Mouse (Mus musculus) megakaryocyte, embryonic 14.5 days (primary cell): Measurements from ENCODE around the gene Grip1. TPM values are rescaled to one million over a fixed set of nuclear protein-coding genes. Genes with fewer than 3 reads are reported as not detected.

ENCODE experiments used
- H3K27me3 ChIP-seq: replicated peaks from 2 replicates; pipeline ENCODE3; 2012; ENCODE audit warnings: inconsistent platforms
- H3K36me3 ChIP-seq: replicated peaks from 2 replicates; pipeline ENCODE3; 2012; ENCODE audit warnings: low read length, inconsistent platforms, mixed read lengths
- H3K4me1 ChIP-seq: 2 replicates; pipeline ENCODE4 v1.6.1; 2012; ENCODE audit warnings: inconsistent platforms
- H3K4me3 ChIP-seq: replicated peaks from 2 replicates; pipeline ENCODE3; 2012; ENCODE audit warnings: moderate library complexity, mild to moderate bottlenecking, inconsistent platforms
- H3K9me3 ChIP-seq: 2 replicates; pipeline ENCODE4 v1.6.1; 2012; ENCODE audit warnings: inconsistent platforms
- FLI1 ChIP-seq: IDR thresholded peaks from 2 replicates; pipeline ENCODE4 v1.6.1; 2012; ENCODE audit warnings: low read length, inconsistent platforms, mixed read lengths
- GATA1 ChIP-seq: IDR thresholded peaks from 3 replicates; pipeline ENCODE4 v1.6.1; 2012; ENCODE audit warnings: mixed read lengths, low read length, inconsistent platforms, borderline replicate concordance
- polyA plus RNA-seq: library from polyadenylated mRNA; stranded (reverse); fragments of >175 nt; gene quantifications from 2 replicates; pipeline ENCODE4 v1.2.3, GENCODE M21; 2012; ENCODE audit warnings: low replicate concordance; ENCODE audit not compliant: insufficient read depth

The Grip1 gene
- polyA plus RNA-seq, 1 experiment = 0.08 TPM

DNA sequence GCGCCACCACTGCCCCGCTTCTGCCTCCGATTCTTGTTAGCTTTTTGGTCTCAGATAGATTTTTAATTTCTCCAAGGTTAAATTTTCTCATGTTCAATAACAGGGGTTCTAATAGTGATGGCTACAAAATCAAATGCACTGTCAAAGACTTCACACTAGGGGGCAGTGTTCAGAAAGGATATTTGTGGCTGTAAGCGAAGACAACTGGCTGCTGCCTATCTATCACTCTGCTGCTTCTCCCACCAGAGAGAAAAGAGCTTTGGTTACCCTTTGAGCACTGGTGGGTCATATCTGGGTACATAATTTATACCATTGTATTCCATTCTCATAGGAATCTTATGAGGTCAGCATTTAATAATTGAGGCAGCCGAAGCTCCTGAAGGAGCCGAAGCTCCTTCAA, 431.9 kb downstream of the Grip1 start:
- Histone ChIP-seq H3K4me1 (no peaks in the 10 kb centered on the region), H3K9me3 (0 out of 2 replicates have a peak, but pooled peaks cover 4% of the 10 kb centered on the region), H3K4me3 (no peak overlapping the region), H3K36me3 (no peaks in the 10 kb centered on the region), H3K27me3 (no peaks in the 10 kb centered on the region)
- TF ChIP-seq GATA1 = no peak
- no peak for TF ChIP-seq FLI1

DNA sequence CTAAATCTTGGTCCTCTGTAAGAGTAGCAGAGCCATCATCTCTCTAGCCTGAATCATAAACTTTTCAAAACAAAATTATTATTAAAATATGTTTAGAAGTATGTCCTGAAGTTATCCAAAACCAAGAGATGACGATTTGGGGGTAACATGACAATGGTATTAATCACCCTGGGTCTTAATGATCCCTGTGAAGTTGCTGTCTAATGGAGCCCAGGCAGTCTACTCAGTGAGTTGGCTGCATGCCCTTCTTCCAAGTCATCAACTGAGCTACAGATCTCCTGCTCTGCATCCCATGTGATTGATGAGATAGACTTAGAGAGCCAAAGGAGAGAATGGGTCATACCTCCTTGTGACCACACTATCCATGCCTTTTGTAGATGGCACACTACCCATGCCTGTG, 433.1 kb downstream of the Grip1 start:
- no peak for TF ChIP-seq GATA1
- TF ChIP-seq FLI1 = no peak
- Histone ChIP-seq H3K27me3 (no peaks in the 10 kb centered on the region), H3K4me1 (no peaks in the 10 kb centered on the region), H3K36me3 (no peaks in the 10 kb centered on the region), H3K9me3 (peaks cover 14% of the 10 kb centered on the region), H3K4me3 (no peak overlapping the region)

DNA sequence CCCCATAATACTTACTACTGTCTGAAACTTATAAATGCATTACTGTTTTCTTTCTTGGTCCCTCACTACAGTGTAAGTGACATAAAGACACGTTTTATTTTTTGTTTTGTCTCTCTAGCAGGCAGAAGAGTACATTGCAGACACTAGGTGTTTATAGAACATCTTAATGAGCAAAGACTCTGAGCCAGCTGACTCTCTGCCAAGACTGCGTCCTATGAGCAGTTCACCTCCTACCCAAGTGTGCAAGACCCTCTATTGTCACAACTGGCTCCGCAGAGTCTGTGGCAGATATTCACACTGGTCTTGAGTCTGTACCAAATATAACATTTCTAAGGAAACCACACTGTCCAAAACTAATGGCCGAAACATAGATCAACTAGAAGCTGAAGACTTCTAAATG, 449.1 kb downstream of the Grip1 start:
- H3K4me3 ChIP-seq = no peak overlapping the region
- no peaks in the 10 kb centered on the region for H3K27me3 ChIP-seq
- no peak for TF ChIP-seq FLI1
- TF ChIP-seq GATA1 = no peak
- H3K9me3 ChIP-seq = peaks cover 13% of the 10 kb centered on the region; the same call in 1 of the 2 replicates
- no peaks in the 10 kb centered on the region for H3K36me3 ChIP-seq
- H3K4me1 ChIP-seq = no peaks in the 10 kb centered on the region

DNA sequence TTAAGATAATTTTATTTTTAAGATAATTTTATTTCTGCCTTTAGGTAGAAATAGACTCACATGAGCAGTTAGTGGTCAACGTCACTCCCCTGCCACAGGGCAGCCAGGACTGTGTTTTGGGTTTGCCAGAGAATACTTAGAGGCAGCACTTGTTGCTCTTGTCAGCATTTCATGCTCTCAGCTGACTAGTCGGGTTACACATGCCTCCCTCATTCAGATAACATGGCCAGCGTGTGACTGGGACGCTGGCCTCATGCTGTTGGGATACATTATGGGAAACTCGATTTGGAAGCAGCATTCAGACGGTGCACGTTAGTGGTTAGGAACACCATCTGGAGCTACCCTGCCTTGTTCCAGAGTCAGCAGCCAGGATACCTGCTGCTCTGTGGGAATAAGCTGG, 453.2 kb downstream of the Grip1 start:
- Histone ChIP-seq H3K27me3 (no peaks in the 10 kb centered on the region), H3K4me3 (no peak overlapping the region), H3K9me3 (no peaks in the 10 kb centered on the region; the same call in 1 of the 2 replicates), H3K4me1 (no peaks in the 10 kb centered on the region), H3K36me3 (no peaks in the 10 kb centered on the region)
- TF ChIP-seq FLI1 (no peak), GATA1 (no peak)

DNA sequence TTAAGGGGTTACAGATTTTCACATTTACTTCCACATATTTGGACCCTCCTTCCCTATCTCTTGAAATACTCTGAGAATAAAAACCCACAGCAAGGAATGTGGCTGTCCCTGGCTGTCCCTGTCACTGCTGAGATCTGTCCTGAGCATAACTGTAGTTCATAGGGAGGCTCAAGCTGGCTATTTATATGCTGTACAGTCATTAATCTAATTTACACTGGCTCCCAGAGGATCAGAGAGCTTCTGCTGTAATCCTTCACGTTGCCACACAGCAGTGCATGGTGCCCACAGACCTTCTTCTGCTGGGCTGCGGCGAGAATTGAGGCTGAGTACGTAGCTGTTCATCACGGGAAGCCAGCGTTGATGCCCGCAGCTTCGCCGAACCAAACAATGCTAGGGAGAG, 464.4 kb downstream of the Grip1 start:
- Histone ChIP-seq H3K9me3 (no peaks in the 10 kb centered on the region), H3K36me3 (no peaks in the 10 kb centered on the region), H3K4me3 (no peak overlapping the region), H3K27me3 (no peaks in the 10 kb centered on the region), H3K4me1 (no peaks in the 10 kb centered on the region)
- no peak for TF ChIP-seq FLI1

DNA sequence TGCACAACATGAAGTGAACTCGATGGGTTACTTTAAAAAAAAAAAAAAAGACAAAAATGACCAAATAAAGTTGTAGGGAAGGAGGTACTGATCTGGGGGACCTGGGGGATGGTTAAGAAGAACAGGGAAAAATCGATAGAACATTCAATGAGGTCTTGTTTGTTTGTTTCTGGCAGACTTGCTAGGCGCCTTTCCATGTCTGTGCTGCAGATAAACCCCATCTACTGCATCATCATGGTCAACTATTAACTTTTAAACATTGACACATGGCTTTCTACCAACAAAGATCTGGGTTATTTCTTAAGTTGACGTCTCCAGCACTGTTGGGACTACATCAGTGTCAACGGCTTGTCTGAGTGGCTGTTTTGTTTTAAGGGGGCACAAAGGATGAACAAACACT, 474.3 kb downstream of the Grip1 start:
- peaks cover 16% of the 10 kb centered on the region; the same call in 1 of the 2 replicates for H3K9me3 ChIP-seq
- no peaks in the 10 kb centered on the region for H3K4me1 ChIP-seq

DNA sequence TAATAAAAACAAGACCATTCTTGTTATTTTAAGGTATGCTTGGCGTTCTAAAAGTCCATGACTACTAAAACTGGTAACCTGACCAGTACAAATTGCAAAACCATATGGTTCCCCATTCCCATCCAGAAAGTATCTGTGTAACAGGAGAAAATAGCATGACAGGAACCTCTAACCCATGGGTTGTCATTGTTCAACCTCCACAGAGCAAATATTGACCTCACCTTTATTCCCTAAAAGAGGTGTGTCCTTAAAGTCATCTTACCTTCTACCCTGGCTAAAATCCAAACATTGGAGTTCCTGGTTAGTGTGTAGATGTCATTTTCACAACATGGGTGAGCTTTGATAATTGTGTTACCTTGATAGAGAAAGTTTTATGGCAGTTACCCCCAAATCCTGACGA, 475.3 kb downstream of the Grip1 start:
- Histone ChIP-seq H3K4me3 (no peak overlapping the region), H3K9me3 (peaks cover 16% of the 10 kb centered on the region; the same call in 1 of the 2 replicates), H3K4me1 (no peaks in the 10 kb centered on the region), H3K27me3 (no peaks in the 10 kb centered on the region), H3K36me3 (no peaks in the 10 kb centered on the region)
- TF ChIP-seq FLI1 (no peak), GATA1 (no peak)

More for the DNA sequence above, 474.3 kb downstream of the Grip1 start:
- no peak overlapping the region for H3K4me3 ChIP-seq
- H3K36me3 ChIP-seq = no peaks in the 10 kb centered on the region
- no peaks in the 10 kb centered on the region for H3K27me3 ChIP-seq
- no peak for TF ChIP-seq GATA1
- no peak for TF ChIP-seq FLI1

DNA sequence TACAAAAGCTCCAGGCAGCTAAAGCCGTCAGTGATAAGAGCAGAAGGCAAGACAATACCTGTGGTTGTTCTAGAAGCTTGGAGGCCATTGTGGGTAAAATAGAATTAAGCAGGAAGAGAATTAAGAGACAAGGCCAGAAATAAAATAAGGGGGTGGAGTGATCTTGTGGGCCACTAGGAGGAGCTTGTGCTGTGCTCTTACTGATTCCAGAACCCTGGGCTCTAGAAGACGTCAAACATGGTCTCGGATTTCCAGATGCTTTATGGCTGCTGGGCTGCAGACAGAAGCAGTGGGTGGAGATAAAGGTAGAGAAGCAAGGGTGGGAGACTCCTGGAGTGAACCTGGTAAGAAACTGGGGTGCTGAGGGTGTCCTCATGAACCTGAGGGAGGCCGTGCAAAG, 479.2 kb downstream of the Grip1 start:
- no peak for TF ChIP-seq GATA1
- no peak for TF ChIP-seq FLI1
- Histone ChIP-seq H3K4me3 (no peak overlapping the region), H3K27me3 (no peaks in the 10 kb centered on the region), H3K9me3 (peaks cover 23% of the 10 kb centered on the region), H3K36me3 (no peaks in the 10 kb centered on the region), H3K4me1 (no peaks in the 10 kb centered on the region)

DNA sequence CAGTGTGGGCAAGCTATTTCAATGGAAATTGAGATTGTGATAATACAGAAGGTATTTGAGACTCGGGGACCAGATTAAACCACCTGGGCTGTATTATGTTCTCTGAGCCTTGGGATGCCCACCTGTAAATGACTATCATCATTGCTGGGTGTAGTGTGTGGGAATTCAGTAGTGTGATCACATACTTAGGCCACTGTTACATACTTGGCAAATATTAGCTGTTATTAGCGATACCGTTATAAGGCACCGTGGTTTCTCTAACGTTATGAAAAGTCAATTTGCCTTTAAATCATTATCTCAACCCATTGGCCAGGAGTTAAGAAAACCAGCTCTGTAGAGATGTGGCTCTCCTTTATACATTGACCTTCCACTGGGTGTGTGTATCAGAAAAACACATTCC, 479.7 kb downstream of the Grip1 start:
- TF ChIP-seq GATA1 (no peak), FLI1 (no peak)
- Histone ChIP-seq H3K4me3 (no peak overlapping the region), H3K36me3 (no peaks in the 10 kb centered on the region), H3K4me1 (no peaks in the 10 kb centered on the region), H3K9me3 (peaks cover 23% of the 10 kb centered on the region), H3K27me3 (no peaks in the 10 kb centered on the region)

DNA sequence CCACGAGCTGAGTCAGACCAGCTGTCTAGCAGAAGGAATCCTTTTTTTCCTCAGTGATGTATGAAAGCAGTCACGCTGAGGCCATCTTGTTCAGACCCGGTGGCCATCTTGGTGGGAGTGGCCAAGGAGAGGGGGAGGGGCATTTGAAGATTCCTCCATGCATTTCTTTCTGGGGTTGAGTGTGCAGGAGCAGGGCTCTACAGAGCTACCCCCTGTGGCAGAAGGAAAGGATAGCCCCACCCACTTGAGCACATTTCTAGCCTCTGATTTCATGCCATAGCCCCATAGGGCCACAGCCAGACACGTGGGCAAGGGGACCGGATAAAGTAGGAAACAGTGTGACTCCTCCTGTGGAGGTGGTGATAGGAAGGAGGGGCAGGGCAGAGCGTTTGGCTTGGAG, 481.6 kb downstream of the Grip1 start:
- H3K36me3 ChIP-seq = no peaks in the 10 kb centered on the region
- TF ChIP-seq GATA1 (no peak), FLI1 (no peak)
- H3K27me3 ChIP-seq = no peaks in the 10 kb centered on the region
- peaks cover 15% of the 10 kb centered on the region for H3K9me3 ChIP-seq
- H3K4me1 ChIP-seq = no peaks in the 10 kb centered on the region
- no peak overlapping the region for H3K4me3 ChIP-seq

DNA sequence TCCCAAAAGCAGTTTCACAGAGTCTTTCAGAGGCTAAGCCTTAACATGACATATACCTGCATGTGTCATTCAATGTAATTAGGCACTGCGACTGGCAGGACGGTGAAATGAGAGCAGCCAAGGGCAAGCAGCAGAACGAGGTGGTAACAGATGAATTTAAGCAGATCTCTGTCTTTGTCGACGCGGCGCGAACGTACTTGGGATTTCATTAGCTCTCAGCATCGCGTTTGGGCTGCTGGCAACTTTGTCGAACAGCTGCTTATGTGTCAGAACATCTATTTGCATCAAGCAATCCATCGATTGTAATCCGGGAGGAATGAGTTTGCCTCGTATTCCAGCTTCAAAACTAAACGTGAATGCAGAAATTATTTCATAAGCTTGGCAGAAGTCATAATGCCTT, 483.9 kb downstream of the Grip1 start:
- Histone ChIP-seq H3K4me1 (no peaks in the 10 kb centered on the region), H3K27me3 (no peaks in the 10 kb centered on the region), H3K9me3 (peaks cover 7% of the 10 kb centered on the region), H3K36me3 (no peaks in the 10 kb centered on the region), H3K4me3 (no peak overlapping the region)
- TF ChIP-seq GATA1 (no peak), FLI1 (no peak)
